Mouse (Mus musculus): ENCODE measurements around the gene Aplnr.

Gene Aplnr

GRCm38 (mm10) chr2:85136831-85137520 lies 951 bp downstream of the Aplnr start:
- in situ Hi-C loops (cut with MboI, MseI), result no loop called here

- in situ Hi-C loops (cut with MboI, MseI), result no loop called here
Observed at GRCm38 (mm10) chr2:85137601-85138140, 1.6 kb downstream of the Aplnr start.

GRCm38 (mm10) chr2:85138143-85138542 lies 2.1 kb downstream of the Aplnr start:
- in situ Hi-C loops (cut with MboI, MseI), result no loop called here

GRCm38 (mm10) chr2:85139393-85139792 lies 3.4 kb downstream of the Aplnr start:
- in situ Hi-C loops (cut with MboI, MseI), result no loop called here

- in situ Hi-C loops (cut with MboI, MseI), result no loop called here
Observed at GRCm38 (mm10) chr2:85139846-85140245, 3.8 kb downstream of the Aplnr start.

GRCm38 (mm10) chr2:85140833-85141232 lies 4.8 kb downstream of the Aplnr start:
- in situ Hi-C loops (cut with MboI, MseI), result no loop called here

- in situ Hi-C loops (cut with MboI, MseI), result no loop called here
Observed at GRCm38 (mm10) chr2:85144908-85145307, 8.9 kb downstream of the Aplnr start.

- in situ Hi-C loops (cut with MboI, MseI), result no loop called here
Observed at GRCm38 (mm10) chr2:85145346-85145745, 9.3 kb downstream of the Aplnr start.

GRCm38 (mm10) chr2:85147481-85147880 lies 11.5 kb downstream of the Aplnr start:
- in situ Hi-C loops (cut with MboI, MseI), result no loop called here

- in situ Hi-C loops (cut with MboI, MseI), result no loop called here
Observed at GRCm38 (mm10) chr2:85150373-85150772, 14.3 kb downstream of the Aplnr start.

GRCm38 (mm10) chr2:85151233-85151632 lies 15.2 kb downstream of the Aplnr start:
- in situ Hi-C loops (cut with MboI, MseI), result no loop called here

- in situ Hi-C loops (cut with MboI, MseI), result no loop called here
Observed at GRCm38 (mm10) chr2:85155334-85155733, 19.3 kb downstream of the Aplnr start.

- in situ Hi-C loops (cut with MboI, MseI), result no loop called here
Observed at GRCm38 (mm10) chr2:85156136-85156535, 20.1 kb downstream of the Aplnr start.

GRCm38 (mm10) chr2:85157382-85157781 lies 21.4 kb downstream of the Aplnr start:
- in situ Hi-C loops (cut with MboI, MseI), result no loop called here

- in situ Hi-C loops (cut with MboI, MseI), result no loop called here
Observed at GRCm38 (mm10) chr2:85160901-85161637, 25.0 kb downstream of the Aplnr start.

GRCm38 (mm10) chr2:85161638-85162093 lies 25.6 kb downstream of the Aplnr start:
- in situ Hi-C loops (cut with MboI, MseI), result no loop called here

- in situ Hi-C loops (cut with MboI, MseI), result no loop called here
Observed at GRCm38 (mm10) chr2:85163311-85164047, 27.5 kb downstream of the Aplnr start.

- in situ Hi-C loops (cut with MboI, MseI), result no loop called here
Observed at GRCm38 (mm10) chr2:85167624-85168023, 31.6 kb downstream of the Aplnr start.

GRCm38 (mm10) chr2:85168327-85168726 lies 32.3 kb downstream of the Aplnr start:
- in situ Hi-C loops (cut with MboI, MseI), result no loop called here

GRCm38 (mm10) chr2:85172071-85172762 lies 36.2 kb downstream of the Aplnr start:
- in situ Hi-C loops (cut with MboI, MseI), result no loop called here

- in situ Hi-C loops (cut with MboI, MseI), result no loop called here
Observed at GRCm38 (mm10) chr2:85172763-85173103, 36.7 kb downstream of the Aplnr start.

GRCm38 (mm10) chr2:85173545-85173944 lies 37.5 kb downstream of the Aplnr start:
- in situ Hi-C loops (cut with MboI, MseI), result no loop called here

Measured in T-helper 1 cell (primary cell).